Mouse (Mus musculus) urinary bladder, postnatal 4 days (tissue): ENCODE data around the gene Plac8.

Experiments
- DNase-seq, 2 experiments: peaks; one replicate each; pipeline ENCODE4 v3.0.0; 2021 to 2022; ENCODE audit warnings: low spot score in 2 of 2

Plac8 gene

DNA sequence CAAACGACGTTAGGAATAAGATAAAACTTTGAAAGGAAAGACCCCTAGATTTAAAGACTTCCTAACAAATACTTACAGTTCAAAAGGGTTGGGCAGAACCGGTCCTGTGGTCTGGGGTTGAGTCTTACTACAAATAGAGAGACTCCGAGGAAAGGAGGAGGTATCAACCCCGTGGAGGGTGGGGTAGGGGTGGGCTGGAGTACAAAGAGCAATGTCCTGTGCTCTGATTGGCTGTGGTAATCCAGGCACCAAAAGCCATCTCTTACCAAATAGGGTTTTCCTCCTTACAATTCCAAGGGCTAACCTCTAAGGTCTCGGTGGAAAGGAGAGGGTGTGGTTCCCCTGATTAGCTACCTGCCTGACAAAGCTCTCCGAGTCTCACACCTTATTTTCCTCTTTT, at the start of gene Plac8:
Plac8 (minus strand) TSS at position 177 of the 400 bp plus-strand sequence.
- no peak for DNase-seq

DNA sequence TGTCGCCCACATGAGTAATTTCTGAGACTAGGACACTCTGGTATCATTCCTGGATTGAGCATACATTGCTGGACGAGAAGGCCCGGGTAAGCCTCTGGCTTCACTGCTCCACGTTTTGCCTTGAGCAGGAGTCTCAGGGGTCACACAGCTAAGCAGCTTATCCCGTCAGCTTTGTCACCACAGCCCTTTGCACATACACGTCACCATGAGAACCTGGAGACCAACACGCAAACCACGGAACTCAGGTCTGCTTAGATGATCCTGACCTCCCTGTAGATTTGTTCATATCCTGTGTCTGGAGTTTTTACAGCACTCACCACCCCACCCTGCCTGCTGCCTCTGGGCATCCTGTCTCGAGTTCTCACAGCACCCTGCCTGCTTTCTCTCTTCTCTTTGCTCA, 48.9 kb upstream of the Plac8 start:
- DNase-seq: no peak

DNA sequence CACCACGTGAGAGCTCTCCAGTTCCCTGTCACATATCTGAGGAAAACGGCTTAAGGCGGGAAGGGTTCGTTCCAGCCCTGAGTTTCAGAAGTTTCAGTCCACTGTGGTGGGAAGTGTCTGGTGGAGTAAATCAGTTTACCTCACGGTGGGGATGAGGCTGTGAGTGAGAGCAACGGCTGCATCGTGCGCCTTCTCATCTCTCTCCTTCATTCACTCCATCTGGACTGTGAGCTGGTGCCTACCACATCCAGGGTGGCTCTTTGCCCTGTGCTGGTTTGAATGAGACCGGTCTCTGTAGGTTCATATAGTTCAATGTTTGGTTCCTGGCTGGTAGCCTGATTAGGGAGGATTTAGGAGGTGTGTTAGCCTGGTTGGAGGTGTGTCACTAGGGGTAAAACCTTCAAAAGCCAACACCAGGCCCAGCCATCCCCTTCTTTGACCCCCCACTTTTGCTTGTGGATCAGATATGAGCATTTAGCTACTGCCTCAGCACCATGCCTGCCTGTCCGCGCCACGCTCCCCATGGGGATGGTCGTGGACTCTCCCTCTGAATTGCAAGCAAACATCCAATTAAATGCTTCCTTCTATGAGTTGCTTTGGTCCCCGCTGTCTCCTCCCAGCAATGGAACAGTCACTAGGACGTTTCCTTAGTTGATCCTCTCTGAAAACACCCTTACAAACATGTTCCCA, 47.7 kb upstream of the Plac8 start:
- DNase-seq: no peak

DNA sequence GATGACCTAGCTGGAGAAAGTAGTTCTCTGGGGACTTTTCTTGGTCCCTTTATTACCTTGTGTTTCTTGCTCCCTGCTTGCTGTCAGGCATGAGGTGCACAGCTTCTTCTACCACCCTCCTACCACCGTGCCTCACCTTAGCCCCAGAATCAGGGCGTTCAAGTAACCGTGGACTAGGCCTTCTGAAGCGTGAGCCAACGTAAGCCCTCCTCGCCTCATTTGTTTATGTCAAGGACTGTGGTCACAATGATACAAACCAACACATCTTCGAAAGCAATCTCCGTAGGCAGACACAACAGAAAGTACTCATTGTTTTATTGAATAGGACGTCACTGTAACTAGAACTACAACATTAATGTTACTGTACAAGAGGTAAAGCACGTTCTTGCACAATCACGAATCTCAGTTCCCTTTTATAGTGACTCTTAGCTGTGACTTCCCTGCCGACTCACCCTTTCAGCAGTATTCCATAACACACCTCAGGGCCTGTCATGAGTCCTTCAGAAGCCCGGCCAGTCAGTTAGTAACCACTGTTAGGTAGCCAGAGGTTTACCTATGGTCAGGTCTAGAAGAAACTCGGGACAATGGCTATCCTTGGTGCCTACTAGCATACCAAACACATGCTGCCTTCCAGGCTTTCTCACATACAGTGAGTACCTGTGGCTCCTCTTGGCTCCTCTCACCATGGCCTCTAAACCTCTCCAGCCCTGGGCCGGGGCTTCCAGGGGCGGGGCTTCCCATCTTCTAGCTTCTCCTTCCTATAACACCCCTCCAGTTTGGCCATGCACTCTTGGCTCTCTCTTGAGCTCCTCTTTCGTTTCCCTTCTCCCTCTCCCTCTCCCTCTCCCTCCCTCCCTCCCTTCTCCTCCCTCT, 42.1 kb upstream of the Plac8 start:
- no peak for DNase-seq

DNA sequence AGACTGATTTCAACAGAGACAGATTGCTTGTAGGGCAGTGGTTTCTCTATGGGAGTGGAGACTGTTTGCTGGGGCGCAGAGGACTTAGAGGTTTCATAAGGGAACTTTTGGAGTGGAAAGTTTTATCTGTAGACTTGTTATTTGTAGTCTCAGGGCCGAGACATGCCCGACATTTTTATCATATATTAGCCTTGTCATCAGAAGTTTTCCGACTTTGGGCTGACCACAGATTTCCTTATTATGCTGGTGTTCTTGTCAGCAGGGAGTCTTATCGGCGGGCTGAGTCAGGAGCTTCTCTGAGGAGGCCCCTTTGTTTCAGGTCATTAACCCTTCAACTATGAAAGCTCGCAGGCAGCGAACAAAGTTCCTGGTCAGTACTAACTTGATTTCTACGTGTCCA, 35.8 kb upstream of the Plac8 start:
- no peak for DNase-seq

DNA sequence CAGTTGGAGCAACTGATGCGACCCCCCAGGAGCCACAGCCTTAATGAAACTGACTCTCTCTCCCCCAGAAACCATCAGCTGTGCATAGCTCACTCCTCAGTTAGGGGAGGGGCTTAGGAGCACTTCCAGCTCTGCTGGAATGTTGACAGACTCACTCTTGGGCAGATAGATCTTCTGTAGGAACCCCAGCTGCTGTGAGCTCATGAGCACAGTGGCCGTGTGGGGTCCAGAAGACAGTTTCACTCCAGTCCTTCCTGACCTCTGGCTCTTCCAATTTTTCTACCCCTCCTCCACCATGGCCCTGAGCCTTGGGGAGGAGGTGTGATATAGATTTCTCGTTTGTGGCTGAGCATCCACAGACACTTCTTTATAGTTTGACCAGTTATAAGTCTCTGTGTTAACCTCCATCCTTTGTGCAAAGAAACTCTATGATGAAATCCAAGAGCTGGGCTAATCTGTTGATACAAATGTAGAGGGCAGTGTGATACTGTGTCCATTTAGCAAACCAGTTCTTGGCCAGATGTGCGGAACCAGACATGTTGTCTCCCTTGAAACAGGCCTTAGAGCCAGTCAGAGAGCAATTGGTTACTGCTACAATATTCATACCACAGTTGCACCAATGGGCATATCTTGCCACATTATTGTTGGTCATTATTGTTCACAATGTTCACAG, 35.2 kb upstream of the Plac8 start:
- DNase-seq: peak in 1 of 2 experiments; percentile 24

DNA sequence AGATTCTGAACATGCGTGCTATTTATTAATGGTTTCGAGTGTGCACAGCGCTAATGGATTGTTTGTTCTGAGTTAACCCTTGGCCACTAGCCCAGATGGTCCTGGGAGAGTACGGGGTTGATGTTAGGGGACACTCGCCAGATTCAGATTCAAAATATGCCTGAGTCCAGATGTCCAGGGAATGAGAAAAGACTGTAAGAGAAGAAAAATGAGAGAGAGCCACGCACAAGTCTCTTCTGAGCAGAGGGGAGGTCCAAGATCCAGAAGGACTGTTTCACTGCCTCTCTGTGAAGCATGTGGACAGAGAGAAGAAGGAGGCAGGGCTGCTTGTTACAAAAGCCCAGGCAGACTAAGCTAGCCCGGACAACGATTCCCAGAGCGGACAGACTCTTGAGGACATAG, 33.8 kb upstream of the Plac8 start:
- DNase-seq: peak in 1 of 2 experiments; percentile 46

DNA sequence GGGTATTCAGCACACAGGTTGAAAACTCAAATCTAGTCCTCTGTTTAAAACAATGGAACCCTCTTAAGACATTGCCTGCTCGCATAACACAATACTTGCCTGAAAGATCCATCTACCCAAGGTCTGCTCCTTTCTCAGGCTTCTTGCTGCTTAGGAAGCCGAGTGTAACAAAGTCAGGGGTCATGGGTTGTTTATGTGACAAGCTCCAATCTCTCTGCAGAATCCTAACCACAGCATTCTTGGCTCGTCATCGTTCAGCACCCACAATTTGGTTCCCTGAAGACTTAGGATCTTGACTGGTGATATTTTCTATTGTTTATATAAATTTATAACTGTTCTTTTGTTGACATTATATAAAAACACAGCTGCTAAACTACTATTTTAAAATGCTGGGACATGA, 32.0 kb upstream of the Plac8 start:
- DNase-seq: no peak

DNA sequence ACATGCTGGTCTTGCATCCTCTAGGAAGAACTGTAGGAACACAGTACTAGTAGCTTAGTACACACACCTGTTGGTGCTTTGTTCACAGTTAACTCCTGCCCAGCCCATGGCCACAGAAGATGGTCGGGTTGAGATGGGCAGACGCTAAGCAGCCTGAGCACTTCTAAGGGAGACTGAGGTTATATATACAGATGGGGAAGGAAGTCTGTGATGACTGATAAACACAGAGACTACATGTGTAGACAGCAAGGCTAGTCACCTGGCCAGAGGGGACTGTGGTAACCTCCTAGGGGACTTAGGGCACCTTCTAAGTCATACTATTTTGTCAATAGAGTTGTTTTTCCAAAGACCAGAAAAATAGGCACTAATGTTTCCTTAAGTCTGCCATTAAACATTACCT, 29.8 kb upstream of the Plac8 start:
- DNase-seq: no peak

DNA sequence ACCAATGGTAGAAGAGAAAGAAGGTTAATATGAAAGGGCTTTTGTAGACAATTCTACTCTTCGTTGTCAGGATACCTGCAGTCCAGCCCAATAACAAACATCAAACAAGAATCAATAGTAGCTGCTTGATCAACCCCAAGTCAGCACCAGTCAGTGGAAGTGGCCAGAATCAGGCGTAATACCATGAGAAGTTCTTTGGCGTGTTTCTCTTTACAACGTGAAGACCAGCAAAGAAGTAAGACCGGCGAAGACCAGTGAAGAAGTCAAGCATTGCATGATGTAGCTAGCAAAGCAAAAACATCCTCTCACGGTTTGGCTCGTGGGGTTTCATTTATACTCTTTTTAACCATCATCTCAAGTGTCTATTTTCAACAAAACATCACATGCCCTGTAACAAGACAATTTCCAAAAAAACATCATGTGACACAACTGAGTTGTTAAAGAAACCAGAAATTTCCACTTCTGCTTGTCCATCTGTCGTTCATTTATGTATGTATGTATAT, 27.0 kb upstream of the Plac8 start:
- DNase-seq: no peak

DNA sequence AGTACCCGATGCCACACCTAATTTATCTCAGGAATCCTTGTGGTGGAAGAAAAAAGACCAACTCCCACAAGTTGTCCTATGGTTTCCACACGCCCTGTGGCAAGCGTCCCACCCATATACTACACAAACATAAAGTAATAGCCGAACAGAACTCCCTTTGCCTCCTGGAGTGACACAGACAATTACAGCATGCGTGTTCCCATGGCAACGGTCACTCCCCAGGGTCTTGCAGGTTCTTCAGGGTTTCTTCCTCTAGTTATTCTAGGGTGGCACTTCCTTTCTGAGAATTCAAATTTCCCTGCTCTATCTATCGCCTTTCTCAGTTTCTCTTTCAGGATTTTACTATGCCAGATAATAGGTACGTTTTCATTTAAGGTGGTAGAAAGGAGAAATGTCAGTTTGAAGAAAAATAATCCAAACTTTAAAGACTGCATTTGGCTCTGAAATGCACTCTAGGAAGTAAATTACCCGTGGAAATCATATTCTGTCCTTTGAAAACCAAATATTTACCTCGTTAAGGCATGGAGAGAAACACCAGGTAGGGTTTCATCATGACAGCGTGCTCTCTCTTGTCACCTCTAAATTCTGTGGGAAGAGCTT, 25.9 kb upstream of the Plac8 start:
- DNase-seq: no peak

DNA sequence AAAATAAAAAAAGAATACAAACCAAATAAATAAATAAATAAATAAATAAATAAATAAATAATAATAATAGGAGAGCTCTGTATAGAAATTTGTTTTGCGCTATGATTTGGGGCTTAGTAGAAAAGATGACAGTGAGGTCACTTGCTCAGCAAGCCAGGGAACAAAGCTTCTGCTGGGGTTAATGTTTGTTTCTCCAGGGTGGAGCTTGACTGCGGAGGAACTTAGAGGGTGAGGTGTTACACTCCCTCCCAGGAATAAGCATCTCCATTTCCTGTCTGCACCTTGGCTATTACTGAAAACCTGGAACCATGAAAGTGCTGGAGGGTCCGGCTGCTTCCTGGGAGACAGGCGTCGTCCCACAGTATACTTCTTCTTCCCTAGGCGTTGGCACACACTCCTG, 24.0 kb upstream of the Plac8 start:
- DNase-seq: no peak

DNA sequence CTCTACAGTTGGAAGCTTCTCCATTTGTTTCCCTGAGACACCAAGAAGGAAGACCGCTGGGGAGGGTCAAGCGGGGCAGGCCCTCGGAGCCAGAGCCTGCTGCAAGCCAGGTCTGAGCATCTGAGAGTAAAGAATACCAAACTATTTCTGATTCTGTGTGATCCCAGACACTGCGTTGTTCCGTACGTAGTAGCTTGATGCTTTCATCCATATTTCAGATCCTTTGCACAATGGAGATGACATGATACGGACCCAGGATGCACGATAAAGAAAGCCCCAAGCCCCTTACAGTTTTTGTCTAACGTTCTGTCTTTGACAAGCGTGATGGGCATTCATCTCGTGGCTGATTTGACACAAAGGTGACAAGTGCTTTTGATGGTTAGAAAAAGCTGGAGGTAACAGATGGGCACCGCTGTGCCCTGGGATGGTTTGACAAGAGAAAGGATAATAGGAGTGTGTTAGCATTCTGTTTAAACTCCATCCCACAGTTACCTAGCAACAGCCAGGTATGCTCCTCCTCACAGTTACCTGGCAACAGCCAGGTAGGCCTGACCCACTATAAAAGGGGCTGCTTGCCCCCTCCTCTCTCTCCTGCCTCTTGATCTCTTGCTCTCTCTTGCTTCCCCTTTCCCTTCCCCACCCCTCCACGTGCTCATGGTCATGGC, 22.9 kb upstream of the Plac8 start:
- no peak for DNase-seq

DNA sequence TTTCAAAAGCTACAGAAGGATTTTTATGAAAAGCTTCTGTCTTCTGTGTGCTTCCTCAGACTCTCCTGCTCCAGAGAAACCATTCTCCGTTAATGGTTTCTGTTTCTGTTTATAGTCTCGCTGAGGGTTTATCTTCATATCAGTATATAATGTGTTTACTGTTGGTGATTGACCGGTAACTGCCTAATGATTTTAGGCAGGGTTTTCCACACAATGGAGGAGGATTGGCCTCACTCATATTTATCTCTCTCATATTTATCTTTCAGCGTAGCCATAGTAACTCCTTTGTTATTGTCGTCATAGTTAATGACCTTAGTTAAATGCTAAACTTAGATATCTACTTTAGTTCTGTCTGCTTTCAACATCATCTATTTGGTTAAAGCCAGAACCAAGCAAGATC, 18.5 kb upstream of the Plac8 start:
- DNase-seq: no peak

DNA sequence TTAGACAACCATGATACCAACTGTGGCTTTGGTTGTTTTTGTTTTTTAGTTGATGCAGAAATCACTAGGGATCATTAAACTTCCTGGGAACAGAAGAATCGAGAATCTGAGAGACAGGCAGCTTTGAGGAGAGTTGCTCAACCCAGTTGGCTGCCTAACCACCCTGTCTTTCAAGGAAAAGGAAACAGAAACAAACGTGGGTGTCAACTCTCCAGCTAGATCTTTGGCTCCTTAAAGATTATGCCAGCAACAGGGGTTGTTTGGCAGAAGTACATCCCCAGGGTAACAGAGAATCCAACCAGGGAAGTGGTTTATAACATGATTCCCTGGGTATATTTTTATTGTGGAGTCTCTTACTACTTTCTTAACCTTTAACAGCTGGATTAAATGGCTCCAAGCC, 15.6 kb upstream of the Plac8 start:
- DNase-seq: no peak

DNA sequence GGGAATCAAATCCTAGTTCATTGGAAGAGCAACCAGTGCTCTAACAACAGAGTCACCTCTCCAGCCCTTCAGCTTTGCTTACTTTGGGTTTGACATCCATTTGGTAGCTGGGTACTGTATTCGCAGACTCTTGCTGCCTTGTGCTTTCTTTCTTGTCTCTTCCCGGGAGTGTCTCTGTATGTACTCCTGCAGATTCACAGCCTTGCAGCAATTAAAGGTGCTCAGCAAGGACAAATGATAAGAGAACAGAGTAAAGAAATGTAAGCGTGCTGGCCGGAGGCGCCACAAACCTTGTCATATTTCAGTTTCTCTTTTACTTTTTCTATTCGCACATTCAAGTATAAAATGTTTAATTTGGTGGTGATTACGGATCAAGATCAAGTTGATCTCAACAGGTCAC, 15.1 kb upstream of the Plac8 start:
- no peak for DNase-seq

DNA sequence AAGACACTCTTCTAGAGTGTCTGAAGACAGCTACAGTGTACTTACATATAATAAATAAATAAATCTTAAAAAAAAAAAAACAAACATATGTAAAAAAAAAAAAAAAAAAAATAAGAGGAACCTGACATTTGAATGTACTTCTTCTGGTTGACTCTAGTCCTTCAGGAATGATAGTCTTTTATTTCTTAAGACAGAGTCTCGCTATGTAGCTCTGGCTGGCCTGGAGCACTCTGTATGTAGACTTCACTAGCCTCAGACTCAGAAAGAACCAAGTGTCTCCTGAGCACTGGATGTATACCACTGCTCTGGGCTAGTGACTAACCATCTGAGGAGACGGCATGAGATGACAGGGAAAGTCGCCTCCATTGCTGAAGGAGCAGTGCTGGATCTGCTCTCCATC, 13.6 kb upstream of the Plac8 start:
- no peak for DNase-seq

DNA sequence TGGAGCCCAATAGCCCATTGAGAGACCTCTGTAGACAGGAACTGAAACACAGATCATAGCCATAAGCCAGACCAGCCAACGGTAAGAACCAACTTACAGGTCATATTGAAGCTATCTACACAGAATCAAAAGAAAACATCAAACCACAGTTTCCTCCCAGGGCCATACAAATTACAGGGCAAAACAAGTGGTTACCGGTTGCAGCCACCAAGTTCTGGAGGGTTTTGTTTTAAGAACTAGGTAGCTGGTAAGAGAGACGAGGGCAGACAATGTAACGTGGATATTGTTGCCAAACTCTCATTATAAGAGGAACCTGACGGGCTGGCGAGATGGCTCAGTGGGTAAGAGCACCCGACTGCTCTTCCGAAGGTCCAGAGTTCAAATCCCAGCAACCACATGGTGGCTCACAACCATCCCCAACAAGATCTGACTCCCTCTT, 13.2 kb upstream of the Plac8 start:
- DNase-seq: no peak

DNA sequence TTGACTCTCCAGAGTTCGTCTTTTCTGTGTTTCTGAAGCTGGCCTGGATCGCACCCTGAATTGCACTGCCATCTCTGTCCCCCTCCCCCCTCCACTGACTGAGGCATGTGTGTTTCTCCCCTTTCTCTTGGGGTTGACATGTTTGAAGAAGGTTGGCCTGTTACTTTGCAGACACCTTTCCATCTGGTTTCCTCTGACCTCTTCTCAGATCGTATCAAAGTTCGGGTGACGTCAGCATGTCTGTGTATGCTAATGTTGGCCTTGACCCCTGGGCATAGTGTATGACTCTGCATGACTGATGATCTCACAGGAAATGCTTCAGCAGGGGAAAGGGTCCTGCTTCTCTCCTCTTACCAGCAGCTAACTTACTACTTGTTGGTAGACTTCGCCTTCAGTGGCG, 11.0 kb upstream of the Plac8 start:
- no peak for DNase-seq

DNA sequence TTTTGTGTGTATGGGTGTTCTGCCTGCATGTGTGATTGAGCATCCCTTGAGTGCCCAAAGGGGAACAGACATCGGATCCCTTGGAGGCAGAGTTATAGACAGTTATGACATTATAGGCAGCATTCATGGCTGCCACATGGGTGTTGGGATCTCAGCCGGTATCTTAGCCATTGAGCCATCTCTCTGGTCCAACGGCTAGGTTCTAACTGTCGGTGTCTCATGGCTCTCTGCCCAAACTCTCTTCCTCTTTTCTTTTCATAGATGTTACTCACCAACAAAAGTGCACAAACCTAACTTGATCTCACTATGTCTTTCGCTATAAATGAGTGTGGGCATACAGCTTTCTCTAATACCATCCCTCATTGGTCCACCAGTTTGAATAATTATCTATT, 10.4 kb upstream of the Plac8 start:
- no peak for DNase-seq

DNA sequence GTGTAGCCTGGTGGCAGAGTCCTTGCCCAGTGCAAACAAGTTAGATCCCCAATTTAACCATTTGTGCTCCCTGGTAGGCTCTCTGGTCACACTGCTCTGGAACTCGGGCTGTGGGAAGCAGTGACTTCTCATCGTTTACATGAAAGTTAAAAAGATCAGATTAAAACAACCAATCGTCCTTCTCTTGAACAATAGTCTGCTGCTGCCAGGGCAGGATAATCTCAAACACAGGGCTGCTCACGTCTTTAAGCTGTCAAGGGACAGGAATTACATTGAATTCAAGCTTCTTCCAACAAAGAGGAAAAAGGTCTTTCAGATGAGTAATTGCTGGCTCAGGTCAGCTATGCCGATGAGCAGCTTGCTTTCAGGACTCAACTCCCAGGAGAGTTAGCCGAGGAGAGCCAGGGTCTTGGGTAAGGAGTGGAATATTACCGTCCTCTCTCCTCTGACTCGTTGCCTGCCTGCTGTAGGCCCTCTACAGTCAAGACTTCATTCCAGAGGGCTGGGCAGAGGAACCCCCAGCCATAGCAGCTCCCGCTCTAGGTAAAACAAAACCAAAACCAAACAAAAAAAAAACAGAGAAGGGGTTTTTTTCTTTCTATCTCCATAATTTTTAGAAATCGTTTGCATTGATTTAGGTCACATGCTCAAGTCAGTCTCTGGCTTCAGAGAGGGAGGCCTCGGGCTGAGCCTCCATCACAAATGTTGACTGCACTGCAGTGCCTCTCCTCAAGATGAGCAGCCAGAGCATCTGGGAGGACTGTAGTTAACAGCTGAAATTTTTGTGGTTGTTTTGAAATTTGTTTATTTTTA, 9.8 kb upstream of the Plac8 start:
- no peak for DNase-seq
